In genomic region chr7:101498385-101498784, GRCm38 (mm10) we compare ENCODE assay signal across 20 mouse cellular contexts.
DNase-seq lines count a peak whose midpoint lies in the region; ATAC-seq and TF ChIP-seq lines count a peak whose summit lies in the region.
"Had no signal": no experiment of that assay in that cellular context is flagged by ENCODE, and none has a peak within 500 bp of the region (broad histone marks: within the 10 kb centered on the region; RNA-seq: fewer than 3 reads in every experiment).

No protein-coding gene starts in this region.

- no peaks in the 10 kb centered on the region for H3K36me3 ChIP-seq in liver, postnatal 0 days (replicated peaks; ENCODE audit: insufficient read depth, low read length)
- H3K36me3 ChIP-seq in liver, embryonic 11.5 days (ENCODE audit: control insufficient read depth, insufficient read depth, low read length): no peaks in the 10 kb centered on the region
- H3K36me3 ChIP-seq in kidney, embryonic 15.5 days: no peaks in the 10 kb centered on the region
- H3K36me3 ChIP-seq: embryonic facial prominence, embryonic 13.5 days; forebrain, embryonic 12.5 days; G1E; heart, embryonic 10.5 days; hindbrain, embryonic 13.5 days had no signal

- H3K27me3 ChIP-seq in liver, postnatal 0 days (ENCODE audit: insufficient read depth, low read length): no peaks in the 10 kb centered on the region
- peaks cover 5% of the 10 kb centered on the region; the same call in 1 of the 2 replicates for H3K27me3 ChIP-seq in liver, embryonic 11.5 days (replicated peaks; ENCODE audit: control insufficient read depth, insufficient read depth, low read length)
- peaks cover 8% of the 10 kb centered on the region for H3K27me3 ChIP-seq in kidney, embryonic 15.5 days

- no peak for DNase-seq in layer of hippocampus, adult 2 months (ENCODE audit: low spot score in 2 of 2)
- DNase-seq in layer of hippocampus, postnatal 25 days (ENCODE audit: extremely low spot score in 1 of 2, low spot score in 1 of 2): no peak
- no peak for DNase-seq in liver, postnatal 0 days
- no peak for DNase-seq in liver, embryonic 11.5 days (ENCODE audit: low spot score)
- DNase-seq in kidney, postnatal 14 days: no peak
- DNase-seq: cerebellum, adult 18-20 months; cerebellum, adult 9-11 months; cerebellum, postnatal 36 days; gastrocnemius, postnatal 14 days; heart, adult 11 months; heart, postnatal 10 days had no signal

- peak overlapping the region; percentile 43; the same call in 1 of the 2 replicates for H3K27ac ChIP-seq in layer of hippocampus, adult 2 months
- peak overlapping the region; percentile 48; the same call in 1 of the 2 replicates for H3K27ac ChIP-seq in liver, postnatal 0 days (ENCODE audit: low read depth)
- no peak overlapping the region for H3K27ac ChIP-seq in liver, embryonic 11.5 days (ENCODE audit: low read depth, low read length)
- H3K27ac ChIP-seq in brown adipose tissue, adult 24 weeks (replicated peaks; ENCODE audit: low read depth, low read length): peak overlapping the region; percentile 53
- H3K27ac ChIP-seq in kidney, embryonic 15.5 days: no peak overlapping the region
- H3K27ac ChIP-seq: embryonic facial prominence, embryonic 13.5 days; forebrain, embryonic 12.5 days; heart, embryonic 10.5 days; hindbrain, embryonic 13.5 days; hindbrain, postnatal 0 days had no signal

- 69% methylated on average over 3 of the region's 3 CpGs for WGBS in liver, postnatal 0 days (ENCODE audit: insufficient replicate concordance)
- WGBS in liver, embryonic 11.5 days: 83% methylated on average over 3 of the region's 3 CpGs
- WGBS in kidney, embryonic 15.5 days: 81% methylated on average over 3 of the region's 3 CpGs

- no peak for TF ChIP-seq EP300 in liver, postnatal 0 days (IDR thresholded peaks at IDR 0.05; ENCODE audit: low read depth)

- no peak for TF ChIP-seq CTCF in layer of hippocampus, adult 2 months (conservative IDR thresholded peaks at IDR 0.05)
- TF ChIP-seq CTCF in liver, postnatal 0 days (IDR thresholded peaks at IDR 0.05; ENCODE audit: low read depth): no peak

- H3K4me2 ChIP-seq in liver, postnatal 0 days (ENCODE audit: low read depth, low read length): no peak overlapping the region
- no peak overlapping the region for H3K4me2 ChIP-seq in liver, embryonic 11.5 days
- H3K4me2 ChIP-seq in kidney, embryonic 15.5 days: no peak overlapping the region
- H3K4me2 ChIP-seq: embryonic facial prominence, embryonic 13.5 days; forebrain, embryonic 12.5 days; hindbrain, embryonic 13.5 days had no signal

- no peak overlapping the region for H3K9ac ChIP-seq in liver, postnatal 0 days (replicated peaks)
- no peak overlapping the region for H3K9ac ChIP-seq in liver, embryonic 11.5 days (ENCODE audit: low read depth, low read length)
- no peak overlapping the region for H3K9ac ChIP-seq in kidney, embryonic 15.5 days
- H3K9ac ChIP-seq: embryonic facial prominence, embryonic 13.5 days; forebrain, embryonic 12.5 days; hindbrain, embryonic 13.5 days had no signal

- no peaks in the 10 kb centered on the region for H3K9me3 ChIP-seq in liver, postnatal 0 days (ENCODE audit: low read length)
- no peaks in the 10 kb centered on the region for H3K9me3 ChIP-seq in liver, embryonic 11.5 days (ENCODE audit: control insufficient read depth, low read length)
- no peaks in the 10 kb centered on the region for H3K9me3 ChIP-seq in kidney, embryonic 15.5 days (replicated peaks)
- H3K9me3 ChIP-seq: embryonic facial prominence, embryonic 13.5 days; G1E; heart, embryonic 10.5 days; hindbrain, embryonic 13.5 days had no signal

- H3K4me1 ChIP-seq in liver, postnatal 0 days (ENCODE audit: insufficient read depth): peaks cover 3% of the 10 kb centered on the region; the same call in 1 of the 2 replicates
- no peaks in the 10 kb centered on the region for H3K4me1 ChIP-seq in liver, embryonic 11.5 days (replicated peaks; ENCODE audit: control insufficient read depth, insufficient read depth, low read length)
- peaks cover 20% of the 10 kb centered on the region for H3K4me1 ChIP-seq in brown adipose tissue, adult 24 weeks (ENCODE audit: control insufficient read depth, insufficient read depth, insufficient read length, low read length)
- H3K4me1 ChIP-seq in kidney, embryonic 15.5 days: no peaks in the 10 kb centered on the region
- H3K4me1 ChIP-seq: forebrain, embryonic 12.5 days; hindbrain, embryonic 13.5 days had no signal

- H3K4me3 ChIP-seq in layer of hippocampus, adult 2 months: no peak overlapping the region
- H3K4me3 ChIP-seq in liver, postnatal 0 days (ENCODE audit: low read depth, low read length): no peak overlapping the region
- H3K4me3 ChIP-seq in liver, embryonic 11.5 days (ENCODE audit: low read depth, low read length): no peak overlapping the region
- no peak overlapping the region for H3K4me3 ChIP-seq in brown adipose tissue, adult 24 weeks (ENCODE audit: insufficient read depth, low read depth, low read length)
- H3K4me3 ChIP-seq in kidney, embryonic 15.5 days (replicated peaks): no peak overlapping the region
- H3K4me3 ChIP-seq: embryonic facial prominence, embryonic 13.5 days; forebrain, embryonic 12.5 days; heart, embryonic 10.5 days; hindbrain, embryonic 13.5 days had no signal

- no peak; the same call in 1 of the 2 replicates for ATAC-seq in liver, postnatal 0 days
- no peak for ATAC-seq in liver, embryonic 11.5 days (replicated peaks; ENCODE audit: low FRiP score)
- ATAC-seq in kidney, embryonic 15.5 days (replicated peaks; ENCODE audit: low FRiP score): no peak
- ATAC-seq: CD4-positive, CD25-positive, alpha-beta regulatory T cell, adult 4 months; hindbrain, postnatal 0 days had no signal

Comparison
In these comparisons a context has a peak if more than half of its experiments do, and no peak if none do; other contexts are left out.
1. H3K27ac ChIP-seq: peak in layer of hippocampus, adult 2 months (single experiment), liver, postnatal 0 days (single experiment) and brown adipose tissue, adult 24 weeks (single experiment); none in liver, embryonic 11.5 days (single experiment) and kidney, embryonic 15.5 days (single experiment).